ENCODE assay signal across 8 mouse cellular contexts in genomic region chr13:23299999-23300341, GRCm38 (mm10). TPM values are rescaled to one million over a fixed set of nuclear protein-coding genes. Genes with fewer than 3 reads are reported as not detected.
DNase-seq lines count a peak whose midpoint lies in the region; ATAC-seq and TF ChIP-seq lines count a peak whose summit lies in the region.

No protein-coding gene starts in this region.

- H3K36me3 ChIP-seq in erythroblast, embryonic 14.5 days (ENCODE audit: control insufficient read depth), result no peaks in the 10 kb centered on the region
- no peaks in the 10 kb centered on the region for H3K36me3 ChIP-seq in CH12.LX (replicated peaks in 1 of 2; ENCODE audit: control insufficient read depth in 1 of 2, insufficient read depth in 1 of 2, low read length in 1 of 2)
- no peaks in the 10 kb centered on the region for H3K36me3 ChIP-seq in limb, embryonic 10.5 days
- H3K36me3 ChIP-seq in midbrain, embryonic 15.5 days (replicated peaks), result no peaks in the 10 kb centered on the region

- DNase-seq in CH12.LX (ENCODE audit: extremely low read depth), result peak; percentile 92
- peak; percentile 97 for DNase-seq in embryo, embryonic 10 days (ENCODE audit: low spot score)
- peak; percentile 25 for DNase-seq in heart, postnatal 4 days
- DNase-seq in limb, embryonic 10.5 days (ENCODE audit: low spot score), result peak; percentile 88
- no peak for DNase-seq in spleen, postnatal 14 days (ENCODE audit: low spot score in 2 of 2)

- 0% methylated on average over 13 of the region's 13 CpGs for WGBS in limb, embryonic 10.5 days
- 2% methylated on average over 13 of the region's 13 CpGs for WGBS in midbrain, embryonic 15.5 days

- no peaks in the 10 kb centered on the region for H3K79me2 ChIP-seq in CH12.LX (replicated peaks; ENCODE audit: control insufficient read depth, extremely low read depth, insufficient read depth, poor library complexity, severe bottlenecking)

- no peak for TF ChIP-seq EP300 in CH12.LX (IDR thresholded peaks at IDR 0.05; ENCODE audit: low read length)

- H3K4me1 ChIP-seq in erythroblast, embryonic 14.5 days (ENCODE audit: control insufficient read depth), result peaks cover 31% of the 10 kb centered on the region
- H3K4me1 ChIP-seq in CH12.LX (ENCODE audit: control insufficient read depth in 1 of 2, insufficient read depth in 2 of 2), result peaks cover 0 to 13% of the 10 kb centered on the region in 2 experiments; a peak in 1 of 4 replicates
- peaks cover 15% of the 10 kb centered on the region for H3K4me1 ChIP-seq in limb, embryonic 10.5 days
- H3K4me1 ChIP-seq in midbrain, embryonic 15.5 days, result peaks cover 4% of the 10 kb centered on the region; the same call in 1 of the 2 replicates

- no peak for TF ChIP-seq CTCF in CH12.LX (conservative IDR thresholded peaks at IDR 0.05 in 1 of 2, IDR thresholded peaks at IDR 0.05 in 1 of 2; ENCODE audit: low read depth in 2 of 2, low read length in 2 of 2)

- in situ Hi-C loops in CH12.LX (cut with MboI; ENCODE audit: low pct_ligation_motif_present, low pct_unique_long_range_greater_than_20kb, low sequenced_read_pairs), result loop anchor here (10.0 to 25.0 kb wide), 3 partner anchors 55 to 1413 kb away; no protein-coding TSS in a partner anchor

- H3K9me3 ChIP-seq in erythroblast, embryonic 14.5 days (ENCODE audit: control insufficient read depth, low read length), result no peaks in the 10 kb centered on the region
- peaks cover 3% of the 10 kb centered on the region for H3K9me3 ChIP-seq in CH12.LX (replicated peaks; ENCODE audit: low read length)
- H3K9me3 ChIP-seq in limb, embryonic 10.5 days (replicated peaks), result no peaks in the 10 kb centered on the region
- H3K9me3 ChIP-seq in midbrain, embryonic 15.5 days, result no peaks in the 10 kb centered on the region

- dilution Hi-C loops in CH12.LX (cut with MboI; ENCODE audit: extremely low pct_ligation_motif_present, extremely low pct_unique_long_range_greater_than_20kb, low sequenced_read_pairs), result no loop called here

- no peak for TF ChIP-seq POLR2A in CH12.LX (IDR thresholded peaks at IDR 0.05; ENCODE audit: low read depth, low read length)

- ATAC-seq in erythroblast, adult 5-6 weeks (replicated peaks; ENCODE audit: low FRiP score, poor library complexity, severe bottlenecking), result no peak
- ATAC-seq in midbrain, embryonic 15.5 days (replicated peaks), result peak; percentile 81

- peaks cover 17% of the 10 kb centered on the region for H3K27me3 ChIP-seq in erythroblast, embryonic 14.5 days (ENCODE audit: control insufficient read depth)
- peaks cover 26% of the 10 kb centered on the region for H3K27me3 ChIP-seq in CH12.LX (replicated peaks)
- H3K27me3 ChIP-seq in limb, embryonic 10.5 days (ENCODE audit: low read depth, poor library complexity, severe bottlenecking), result no peaks in the 10 kb centered on the region
- peaks cover 15% of the 10 kb centered on the region; the same call in 1 of the 2 replicates for H3K27me3 ChIP-seq in midbrain, embryonic 15.5 days (replicated peaks)

- H3K4me3 ChIP-seq in erythroblast, embryonic 14.5 days (replicated peaks), result peak overlapping the region; percentile 66
- peak overlapping the region; percentile 61 to 71 (median 62) for H3K4me3 ChIP-seq in CH12.LX (replicated peaks in 1 of 3; ENCODE audit: low read depth in 2 of 3, low read length in 2 of 3, poor library complexity in 1 of 3)
- H3K4me3 ChIP-seq in limb, embryonic 10.5 days, result peak overlapping the region; percentile 62
- peak overlapping the region; percentile 37 for H3K4me3 ChIP-seq in midbrain, embryonic 15.5 days

- no peak overlapping the region for H3K27ac ChIP-seq in CH12.LX (ENCODE audit: insufficient read depth, low read depth)
- H3K27ac ChIP-seq in limb, embryonic 10.5 days, result peak overlapping the region; percentile 63; the same call in 1 of the 2 replicates
- H3K27ac ChIP-seq in midbrain, embryonic 15.5 days, result no peak overlapping the region

- peak overlapping the region; percentile 41 for H3K4me2 ChIP-seq in CH12.LX (ENCODE audit: insufficient read depth, low read depth, poor library complexity, severe bottlenecking)
- H3K4me2 ChIP-seq in midbrain, embryonic 15.5 days, result peak overlapping the region; percentile 50

- peak overlapping the region; percentile 27 for H3K9ac ChIP-seq in CH12.LX (ENCODE audit: insufficient read depth, low read depth)
- H3K9ac ChIP-seq in midbrain, embryonic 15.5 days, result 0 out of 2 replicates have a peak overlapping the region, but pooled peaks have one; percentile 4

- no peak for TF ChIP-seq RAD21 in CH12.LX (IDR thresholded peaks at IDR 0.05; ENCODE audit: low read depth, low read length)

TF ChIP-seq in CH12.LX, 34 proteins besides CTCF, POLR2A, EP300 and RAD21:
- no peak for TF ChIP-seq ZC3H11A (IDR thresholded peaks at IDR 0.05; ENCODE audit: low read depth, low read length)
- no peak for TF ChIP-seq SIN3A (IDR thresholded peaks at IDR 0.05; ENCODE audit: low read length)
- peak; percentile 81; the same call in 1 of the 2 replicates for TF ChIP-seq E2F4 (IDR thresholded peaks at IDR 0.05; ENCODE audit: insufficient replicate concordance, low read depth, low read length)
- TF ChIP-seq MAZ (IDR thresholded peaks at IDR 0.05; ENCODE audit: low read depth, low read length), result no peak
- peak; percentile 84; the same call in 1 of the 2 replicates for TF ChIP-seq KAT2A (IDR thresholded peaks at IDR 0.05; ENCODE audit: insufficient replicate concordance, low read length)
- no peak for TF ChIP-seq BHLHE40 (IDR thresholded peaks at IDR 0.05; ENCODE audit: low read depth, low read length)
- peak; percentile 98 for TF ChIP-seq MAFK (IDR thresholded peaks at IDR 0.05; ENCODE audit: insufficient replicate concordance, low read length)
- TF ChIP-seq NRF1 (IDR thresholded peaks at IDR 0.05; ENCODE audit: low read depth, low read length), result peak; percentile 66; the same call in 1 of the 2 replicates
- peak; percentile 100 for TF ChIP-seq TBP (conservative IDR thresholded peaks at IDR 0.05; ENCODE audit: low read depth, low read length)
- peak; percentile 96 for TF ChIP-seq ELF1 (IDR thresholded peaks at IDR 0.05; ENCODE audit: low read depth, low read length)
TF ChIP-seq in CH12.LX: peak in this region for 6.

RNA-seq across cellular contexts. Expression of gene Vmn1r223, which starts 53.0 kb away (rescaled TPM):
- not detected in 2 replicates for polyA plus RNA-seq in erythroblast, embryonic 14.5 days (2012)
- not detected in 2 replicates for total RNA-seq in erythroblast, adult 5-6 weeks (2015; ENCODE audit: low replicate concordance)
- not detected in 2 replicates for total RNA-seq in erythroblast, adult 5-6 weeks (2017; ENCODE audit: low replicate concordance)
- total RNA-seq in CH12.LX (2012; rRNA removed) (not detected in 2 replicates), CH12.LX (2014; rRNA removed) (not detected in 2 replicates)
- polyA plus RNA-seq in CH12.LX (2012; ENCODE audit: insufficient read length, low read depth), result 0.06 TPM in 1 of 2 replicates, not detected in the other
- not detected for total RNA-seq in heart, postnatal 4 days (2021)
- 0.05 TPM in 1 of 2 replicates, not detected in the other for polyA plus RNA-seq in limb, embryonic 10.5 days (2016; fragmentation: Nextera tagmentation; extraction: Ambion mirVana)
- not detected in 2 replicates for polyA plus RNA-seq in midbrain, embryonic 15.5 days (2015; fragmentation: Nextera tagmentation; extraction: Ambion mirVana)

Comparison
In these comparisons a context has a peak if more than half of its experiments do, and no peak if none do; other contexts are left out.
1. DNase-seq: peak in CH12.LX (single experiment), embryo, embryonic 10 days (single experiment), heart, postnatal 4 days (single experiment) and limb, embryonic 10.5 days (single experiment); none in spleen, postnatal 14 days (0 of 2).
2. Peak in every context shown above with its lines, with median percentiles within 50 percentile points of each other: H3K4me3 ChIP-seq.